Mouse (Mus musculus) frontal cortex, postnatal 10 days (tissue): ENCODE data around the gene Sptlc3.

ENCODE experiments used
- DNase-seq, 2 experiments: peaks; one replicate each; pipeline ENCODE4 v3.0.0; 2022; ENCODE audit warnings: low spot score in 2 of 2, mixed read lengths in 1 of 2

Gene Sptlc3

DNA sequence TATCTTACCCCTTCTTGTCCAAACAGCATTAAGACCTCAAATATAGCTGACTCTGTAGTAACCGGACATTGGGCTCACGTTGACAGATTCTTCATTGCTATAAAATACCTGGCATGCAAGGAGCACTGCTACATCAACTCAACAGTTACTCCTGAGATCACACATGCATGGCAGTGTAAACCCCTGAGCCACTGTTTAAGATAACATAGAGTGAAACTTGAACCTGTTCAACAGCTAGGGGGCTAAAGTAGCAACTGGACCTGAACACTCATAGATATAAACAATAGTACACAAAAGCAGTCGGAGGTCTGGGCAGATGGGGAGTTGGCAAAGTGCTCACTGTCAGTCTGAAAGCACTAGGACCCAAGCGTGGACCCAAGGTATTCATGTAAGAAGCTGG lies 140.8 kb downstream of the Sptlc3 start:
- no peak for DNase-seq

DNA sequence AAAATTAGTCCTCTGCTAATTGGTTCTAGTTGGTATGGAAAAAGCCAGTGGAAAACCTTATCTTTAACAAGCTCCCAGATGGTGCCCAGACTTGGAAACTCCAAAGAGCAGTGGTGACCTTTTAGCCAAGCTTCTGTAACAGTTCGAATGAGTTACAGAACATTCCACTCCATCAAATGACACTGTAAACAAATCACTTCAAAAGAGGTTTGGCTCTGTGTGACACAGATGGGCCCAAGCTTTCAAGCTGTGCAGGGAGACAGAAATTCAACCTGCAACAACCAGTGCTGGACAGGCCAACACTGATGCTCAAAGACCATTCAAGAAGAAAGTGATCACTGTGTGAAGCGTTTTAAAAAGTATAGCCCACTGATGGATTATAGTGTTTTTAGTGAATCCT lies 144.1 kb downstream of the Sptlc3 start:
- no peak for DNase-seq

DNA sequence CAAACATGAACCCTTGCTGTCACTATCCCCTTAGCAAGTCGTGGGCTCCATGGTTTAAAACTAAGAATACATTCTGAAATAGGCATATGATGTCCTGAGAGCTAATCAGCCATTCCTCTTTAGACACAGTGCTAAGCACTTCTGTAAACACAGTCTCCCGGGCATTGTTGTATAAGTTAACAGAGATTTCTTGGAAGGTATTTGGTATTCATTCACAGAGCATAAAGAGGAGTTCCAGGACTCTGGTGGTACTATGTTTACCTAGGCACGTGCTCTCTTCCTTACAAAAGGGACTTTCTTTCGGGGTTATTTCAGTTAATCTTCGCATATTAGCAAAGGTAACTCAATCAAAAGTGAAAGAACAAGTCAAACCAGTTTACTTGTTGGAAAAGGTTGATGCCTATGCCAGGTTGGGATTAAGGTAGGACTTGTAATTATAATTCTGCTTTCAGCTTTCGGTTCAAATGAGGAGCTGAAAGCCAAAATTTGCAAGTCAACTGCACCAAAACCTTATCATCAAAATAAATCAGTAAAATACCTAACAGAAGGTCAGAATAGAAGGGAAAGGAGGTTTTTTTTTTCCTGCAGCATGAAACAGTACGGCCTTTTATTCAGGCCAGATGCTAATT lies 148.2 kb downstream of the Sptlc3 start:
- no peak for DNase-seq

DNA sequence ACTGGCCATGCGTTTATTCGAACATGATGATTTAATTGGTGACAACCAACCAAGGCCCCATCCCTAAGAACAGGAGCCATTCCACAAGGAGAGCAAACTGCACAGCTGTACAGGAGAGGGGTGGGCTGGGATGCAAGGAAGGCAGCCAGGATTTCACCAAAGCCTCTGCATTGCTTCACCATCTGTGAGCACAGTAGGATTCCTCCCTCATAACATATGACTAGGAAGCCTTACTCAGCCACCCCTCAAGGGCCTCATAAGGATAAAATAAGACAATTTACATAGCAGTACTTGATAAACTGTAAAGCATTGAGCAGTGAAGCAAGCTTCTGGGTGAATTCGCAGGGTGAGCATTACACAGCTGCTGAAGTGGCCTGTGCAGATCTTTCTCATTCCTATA lies 155.8 kb downstream of the Sptlc3 start:
- DNase-seq, result peak; percentile 5 to 7

DNA sequence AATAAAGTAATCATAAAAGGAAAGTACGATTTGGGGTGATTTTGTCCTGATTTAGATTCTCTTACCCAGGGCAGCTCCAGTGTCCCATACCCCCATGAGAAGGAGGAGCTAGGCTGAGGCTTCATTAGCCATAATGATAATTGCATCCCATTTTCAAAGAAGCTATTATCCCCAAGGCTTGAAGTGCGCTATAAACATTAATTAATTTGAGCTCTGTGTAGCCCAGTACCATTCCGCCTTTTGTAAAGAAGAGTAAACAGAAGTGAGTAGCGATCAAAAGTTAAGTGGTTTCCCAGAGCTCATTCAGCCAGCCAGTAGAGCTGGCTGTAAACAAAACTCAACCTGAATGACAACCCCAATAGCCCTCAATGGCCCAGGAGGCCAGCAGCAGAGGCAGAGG lies 163.0 kb downstream of the Sptlc3 start:
- no peak for DNase-seq

DNA sequence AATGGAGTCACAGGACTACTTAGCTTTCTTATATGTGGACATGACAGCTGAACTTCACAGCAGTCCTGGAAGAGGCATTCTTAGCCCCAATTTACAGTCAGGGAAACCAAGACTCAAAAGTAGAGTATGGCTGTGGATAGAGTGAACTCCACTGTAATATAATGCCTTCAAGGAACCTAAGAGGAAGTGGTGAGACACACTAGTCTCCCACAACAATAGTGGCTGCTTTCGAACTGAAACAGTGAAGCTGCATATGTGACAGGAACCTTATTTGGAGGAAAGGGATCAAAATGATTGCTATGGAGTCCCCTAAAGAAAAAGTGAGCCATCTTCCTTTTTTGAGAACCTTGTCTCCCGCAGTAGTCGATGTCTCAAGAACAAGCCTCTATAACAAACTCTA lies 178.1 kb downstream of the Sptlc3 start:
- no peak for DNase-seq

DNA sequence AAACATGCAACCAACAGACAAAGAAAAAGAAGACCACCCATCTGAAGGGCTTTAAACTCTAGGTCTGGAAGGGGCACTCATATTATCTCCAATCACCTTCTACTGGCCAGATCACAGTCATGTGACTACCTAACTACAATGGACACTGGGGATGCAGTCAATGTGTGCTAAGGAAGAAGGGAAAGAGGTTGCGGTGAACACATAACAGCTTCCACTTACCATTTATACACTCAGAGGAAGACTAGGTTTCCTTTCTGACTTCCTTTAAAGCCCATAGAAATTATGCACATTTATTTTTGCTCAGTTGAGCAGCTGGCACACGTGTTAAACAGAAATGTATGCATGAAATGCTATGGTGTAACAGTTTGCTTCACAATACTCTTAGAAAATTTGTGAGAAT lies 178.7 kb downstream of the Sptlc3 start:
- DNase-seq, result no peak

DNA sequence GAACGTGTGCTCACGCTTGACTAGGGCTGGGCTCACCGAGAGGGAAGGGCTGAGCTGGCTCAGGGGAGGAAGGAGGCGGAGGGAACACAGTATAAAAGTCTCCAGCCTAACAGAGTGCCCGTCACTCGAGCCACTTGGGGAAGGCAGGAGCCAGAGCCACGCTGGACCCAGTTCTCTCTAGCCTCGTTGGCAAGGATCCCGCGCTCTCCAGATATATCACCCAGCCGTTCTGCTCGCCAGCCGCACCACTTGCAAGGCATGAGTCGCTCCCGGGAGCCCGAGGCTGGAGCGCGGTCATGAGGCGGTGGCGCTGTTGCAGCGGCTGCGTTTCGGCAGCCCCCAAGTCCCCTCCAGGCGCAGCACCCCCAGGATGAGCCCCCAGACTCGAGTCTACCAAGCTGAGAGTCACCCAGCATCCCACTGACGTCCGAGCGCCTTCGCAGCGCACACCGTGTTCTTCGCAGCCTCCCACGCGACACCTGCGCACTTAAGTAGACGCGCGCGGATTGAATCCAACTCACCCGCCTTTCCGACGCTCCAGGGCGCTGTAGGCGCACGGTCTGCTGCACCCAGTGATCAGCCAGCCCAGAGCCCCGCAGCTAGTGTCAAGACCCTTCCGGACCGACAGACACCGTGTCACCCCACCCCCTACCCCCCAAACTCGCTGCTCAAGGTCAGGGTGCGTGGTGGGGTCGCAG lies 183.5 kb downstream of the Sptlc3 start:
- peak; percentile 47 to 60 for DNase-seq

DNA sequence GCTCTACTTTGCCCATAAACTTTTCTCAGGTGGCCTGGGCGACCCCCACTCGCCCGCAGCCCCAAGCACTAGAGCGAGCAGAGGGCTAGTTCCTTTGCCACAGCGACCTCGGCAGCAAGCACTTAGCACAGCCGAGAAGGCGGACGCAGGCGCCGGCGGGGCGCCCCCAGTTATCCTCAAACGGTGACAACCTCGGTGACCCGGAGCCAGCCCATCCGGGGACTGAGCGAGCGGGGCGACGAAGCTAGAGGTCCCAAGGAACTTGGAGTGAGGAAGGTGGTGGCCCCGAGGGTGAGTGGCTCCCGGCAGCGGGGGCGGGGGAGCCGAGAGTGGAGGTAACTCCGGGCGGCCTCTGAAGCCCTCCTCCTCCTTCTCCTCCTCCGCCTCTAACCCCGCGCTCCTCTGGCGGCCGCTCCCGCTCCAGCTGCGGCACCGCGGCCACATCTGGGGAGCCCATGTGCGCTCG lies 184.1 kb downstream of the Sptlc3 start, which contains the start of gene Ism1:
Ism1 (plus strand) TSS at position 370 of the 466 bp plus-strand sequence.
- DNase-seq, result peak; percentile 19 to 47

DNA sequence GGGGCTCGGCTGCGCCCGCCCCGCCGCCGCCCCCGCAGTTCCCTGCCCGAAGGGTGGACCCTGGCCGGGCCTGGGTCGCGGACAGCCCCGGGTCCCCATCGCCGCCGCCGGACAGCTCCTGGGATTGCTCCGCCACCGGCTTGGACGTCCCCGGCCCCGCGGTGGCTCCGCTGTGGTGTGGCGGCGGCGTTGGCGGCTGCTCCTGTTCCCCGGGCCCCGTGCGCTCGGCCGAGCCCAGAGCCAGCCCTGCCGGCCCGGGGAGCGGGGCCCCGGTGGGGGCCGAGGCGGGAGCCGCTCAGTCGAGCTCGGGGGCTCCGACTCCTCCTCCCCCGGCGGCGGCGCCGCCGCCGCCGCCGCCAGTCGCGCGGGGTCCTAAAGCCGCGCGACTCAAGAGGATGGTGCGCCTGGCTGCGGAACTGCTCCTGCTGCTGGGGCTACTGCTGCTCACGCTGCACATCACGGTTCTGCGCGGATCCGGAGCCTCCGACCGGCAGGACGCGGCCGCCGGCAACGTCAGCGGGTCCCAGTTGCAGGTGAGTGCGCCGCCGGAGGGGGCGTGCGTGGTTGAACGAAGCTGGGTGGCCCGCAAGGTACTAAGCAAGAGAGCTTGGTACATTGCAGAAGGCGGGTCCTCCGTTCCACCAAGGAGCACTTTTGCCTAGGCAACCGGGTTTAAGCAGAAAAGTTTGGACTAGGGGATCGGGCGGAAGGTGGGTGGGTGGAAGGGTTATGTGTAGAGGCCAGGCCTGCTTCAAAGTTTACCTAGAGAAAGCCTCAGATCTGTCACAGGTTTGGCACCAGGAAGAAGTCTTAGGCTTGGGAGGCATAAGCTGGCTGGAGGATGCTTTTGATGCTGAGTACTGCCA lies 184.8 kb downstream of the Sptlc3 start:
- DNase-seq, result peak; percentile 28 to 48

DNA sequence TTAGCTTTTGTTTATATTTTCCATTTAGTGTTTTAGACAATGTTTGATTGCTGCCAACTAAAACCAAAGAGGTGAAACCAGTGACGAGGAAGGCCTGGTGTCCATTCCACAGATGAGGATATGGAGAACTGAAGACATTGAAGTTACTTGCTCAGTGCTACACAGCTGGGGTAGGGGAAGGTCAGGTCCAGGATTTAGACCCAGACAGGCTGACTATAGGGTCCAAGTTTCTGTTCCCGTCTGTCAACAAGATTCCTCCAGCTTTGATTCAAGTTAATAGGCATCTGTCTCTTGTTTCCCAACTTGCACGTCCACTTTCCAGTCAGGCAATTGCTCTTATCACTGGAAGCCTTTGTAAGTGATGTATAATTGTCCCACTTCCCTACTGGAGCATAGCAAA lies 188.8 kb downstream of the Sptlc3 start:
- DNase-seq, result no peak
